ENCODE assay signal across 9 mouse cellular contexts in the genomic region with DNA sequence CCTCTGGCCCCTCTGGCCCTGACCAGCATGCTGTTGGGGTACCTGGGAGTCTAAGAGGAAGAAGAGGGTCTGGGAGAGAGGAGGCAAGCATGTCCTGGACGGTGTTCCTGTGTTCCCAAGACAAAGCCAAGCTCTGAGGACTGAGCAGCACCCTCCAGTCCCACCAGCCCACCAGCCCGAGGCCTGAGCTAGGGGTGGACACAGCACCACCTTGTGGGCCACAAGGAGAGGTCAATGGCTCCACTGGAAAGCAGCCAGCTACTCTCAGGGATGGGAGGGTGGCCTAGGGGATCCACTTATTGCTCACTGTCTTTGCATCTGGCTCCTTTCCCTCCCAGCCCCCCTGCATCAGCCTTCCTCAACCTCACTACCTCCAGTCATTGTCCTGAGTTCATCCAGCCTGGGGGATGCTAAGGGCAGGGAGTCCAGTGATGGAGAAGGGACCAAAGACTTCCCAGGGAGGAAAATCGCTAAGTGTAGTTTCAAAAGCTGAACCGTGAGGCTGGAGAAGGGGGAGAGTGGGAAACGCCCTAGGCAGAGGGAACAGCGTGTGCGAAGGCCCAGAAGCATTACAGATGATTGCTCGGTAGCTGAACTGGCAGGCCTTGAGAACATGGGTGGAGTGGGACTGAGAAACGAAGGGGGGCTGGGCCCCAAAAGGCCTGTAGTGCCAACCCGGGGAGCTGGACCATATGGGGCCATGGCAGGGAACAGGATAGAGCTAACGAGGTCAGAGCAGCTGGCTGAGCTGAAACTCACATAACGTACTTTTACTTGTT. TPM values are rescaled to one million over a fixed set of nuclear protein-coding genes. Genes with fewer than 3 reads are reported as not detected.
DNase-seq lines count a peak whose midpoint lies in the region; ATAC-seq lines count a peak whose summit lies in the region.
"Had no signal": no experiment of that assay in that cellular context is flagged by ENCODE, and none has a peak within 500 bp of the region (broad histone marks: within the 10 kb centered on the region; RNA-seq: fewer than 3 reads in every experiment).

No protein-coding gene starts in this region.

- H3K4me3 ChIP-seq in limb, embryonic 10.5 days, result no peak overlapping the region
- H3K4me3 ChIP-seq in neural tube, embryonic 12.5 days, result no peak overlapping the region
- H3K4me3 ChIP-seq: embryonic facial prominence, embryonic 13.5 days had no signal

- H3K27me3 ChIP-seq in limb, embryonic 10.5 days (ENCODE audit: low read depth, poor library complexity, severe bottlenecking), result no peaks in the 10 kb centered on the region
- H3K27me3 ChIP-seq in neural tube, embryonic 12.5 days (replicated peaks), result no peaks in the 10 kb centered on the region
- H3K27me3 ChIP-seq: embryonic facial prominence, embryonic 13.5 days had no signal

- 57% methylated on average over 12 of the region's 12 CpGs for WGBS in limb, embryonic 10.5 days
- WGBS in neural tube, embryonic 12.5 days, result 52% methylated on average over 12 of the region's 12 CpGs

- H3K36me3 ChIP-seq in limb, embryonic 10.5 days, result no peaks in the 10 kb centered on the region
- no peaks in the 10 kb centered on the region for H3K36me3 ChIP-seq in neural tube, embryonic 12.5 days
- H3K36me3 ChIP-seq: embryonic facial prominence, embryonic 13.5 days had no signal

- H3K4me2 ChIP-seq in neural tube, embryonic 12.5 days (replicated peaks), result no peak overlapping the region
- H3K4me2 ChIP-seq: embryonic facial prominence, embryonic 13.5 days had no signal

- H3K27ac ChIP-seq in limb, embryonic 10.5 days, result peak overlapping the region; percentile 79
- peak overlapping the region; percentile 43; the same call in 1 of the 2 replicates for H3K27ac ChIP-seq in neural tube, embryonic 12.5 days
- H3K27ac ChIP-seq: embryonic facial prominence, embryonic 13.5 days had no signal

- H3K4me1 ChIP-seq in limb, embryonic 10.5 days, result peaks cover 53% of the 10 kb centered on the region
- H3K4me1 ChIP-seq in neural tube, embryonic 12.5 days, result peaks cover 24% of the 10 kb centered on the region

- intact Hi-C loops in heart, postnatal 10 days (cut with DNase I), result loop anchor here (5.0 kb wide), 1 partner anchor 44 kb away; no protein-coding TSS in a partner anchor

- peak; percentile 80 for ATAC-seq in neural tube, embryonic 12.5 days (ENCODE audit: low FRiP score, low read depth)

- peak; percentile 21 for DNase-seq in A20 (ENCODE audit: low read depth, low spot score)
- DNase-seq in Muller cell, postnatal 12 days (ENCODE audit: inconsistent ontology term), result peak; percentile 32
- DNase-seq in embryo, embryonic 11 days, result peak; percentile 89
- peak; percentile 29 to 66 for DNase-seq in heart, postnatal 10 days
- DNase-seq in limb, embryonic 10.5 days (ENCODE audit: low spot score), result peak; percentile 79
- DNase-seq in thymus, postnatal 4 days, result no peak
- no peak for DNase-seq in urinary bladder, postnatal 25 days (ENCODE audit: low spot score)

- H3K9ac ChIP-seq in neural tube, embryonic 12.5 days, result no peak overlapping the region
- H3K9ac ChIP-seq: embryonic facial prominence, embryonic 13.5 days had no signal

- no peaks in the 10 kb centered on the region for H3K9me3 ChIP-seq in limb, embryonic 10.5 days (replicated peaks)
- H3K9me3 ChIP-seq in neural tube, embryonic 12.5 days, result no peaks in the 10 kb centered on the region
- H3K9me3 ChIP-seq: embryonic facial prominence, embryonic 13.5 days had no signal

RNA-seq across cellular contexts. Expression of a gene that starts 24.7 kb away (rescaled TPM):
- not detected for total RNA-seq in heart, postnatal 10 days (2021)
- 0.11 TPM in 1 of 2 replicates, not detected in the other for polyA plus RNA-seq in limb, embryonic 10.5 days (2016; fragmentation: Nextera tagmentation; extraction: Ambion mirVana)
- polyA plus RNA-seq in neural tube, embryonic 12.5 days (2016; fragmentation: Nextera tagmentation; extraction: Ambion mirVana), result 0.34 and 0.37 TPM in 2 replicates
- polyA plus RNA-seq: embryonic facial prominence, embryonic 13.5 days had no signal

RNA-seq across cellular contexts. Expression of a gene that starts 54.6 kb away (rescaled TPM):
- 10 to 100 TPM; 11.4 to 12.0 TPM for total RNA-seq in heart, postnatal 10 days (2021)
- 11.7 and 12.6 TPM in 2 replicates for polyA plus RNA-seq in limb, embryonic 10.5 days (2016; fragmentation: Nextera tagmentation; extraction: Ambion mirVana)
- 4.3 and 5.2 TPM in 2 replicates for polyA plus RNA-seq in neural tube, embryonic 12.5 days (2016; fragmentation: Nextera tagmentation; extraction: Ambion mirVana)

RNA-seq across cellular contexts. Expression of a gene that starts 54.7 kb away (rescaled TPM):
- total RNA-seq in heart, postnatal 10 days (2021), result 10 to 100 TPM; 84.2 to 87.3 TPM
- 145 and 167 TPM in 2 replicates for polyA plus RNA-seq in limb, embryonic 10.5 days (2016; fragmentation: Nextera tagmentation; extraction: Ambion mirVana)
- 94.2 and 95.4 TPM in 2 replicates for polyA plus RNA-seq in neural tube, embryonic 12.5 days (2016; fragmentation: Nextera tagmentation; extraction: Ambion mirVana)

RNA-seq across cellular contexts. Expression of a gene that starts 56.8 kb away (rescaled TPM):
- 100 to 1,000 TPM; 170 TPM for total RNA-seq in heart, postnatal 10 days (2021)
- 259 and 274 TPM in 2 replicates for polyA plus RNA-seq in limb, embryonic 10.5 days (2016; fragmentation: Nextera tagmentation; extraction: Ambion mirVana)
- polyA plus RNA-seq in neural tube, embryonic 12.5 days (2016; fragmentation: Nextera tagmentation; extraction: Ambion mirVana), result 398 and 399 TPM in 2 replicates

RNA-seq across cellular contexts. Expression of a gene that starts 57.6 kb away (rescaled TPM):
- 10 to 100 TPM; 14.1 to 17.6 TPM for total RNA-seq in heart, postnatal 10 days (2021)
- polyA plus RNA-seq in limb, embryonic 10.5 days (2016; fragmentation: Nextera tagmentation; extraction: Ambion mirVana), result 22.9 and 30.2 TPM in 2 replicates
- polyA plus RNA-seq in neural tube, embryonic 12.5 days (2016; fragmentation: Nextera tagmentation; extraction: Ambion mirVana), result 26.9 and 28.8 TPM in 2 replicates

Comparison
In these comparisons a context has a peak if more than half of its experiments do, and no peak if none do; other contexts are left out.
1. DNase-seq: peak in A20 (single experiment), Muller cell, postnatal 12 days (single experiment), embryo, embryonic 11 days (single experiment), heart, postnatal 10 days (2 of 2) and limb, embryonic 10.5 days (single experiment); none in thymus, postnatal 4 days (single experiment) and urinary bladder, postnatal 25 days (single experiment).